Mouse (Mus musculus) c-Kit-negative CD71-positive TER-119-positive erythroid progenitor cells, embryonic 14.5 days (primary cell): ENCODE results near the gene Agbl4.

ENCODE experiments used
- DNase-seq: peaks from one replicate; pipeline ENCODE4 v3.0.0-alpha.2; 2013; ENCODE audit warnings: low read depth, low spot score

Agbl4 gene

GRCm38 (mm10) chr4:111583562-111584237 lies 1186.2 kb downstream of the Agbl4 start:
- DNase-seq: no peak

- DNase-seq: no peak
Observed at GRCm38 (mm10) chr4:111584286-111584685, 1186.8 kb downstream of the Agbl4 start.

GRCm38 (mm10) chr4:111588211-111588610 lies 1190.8 kb downstream of the Agbl4 start:
- no peak for DNase-seq

GRCm38 (mm10) chr4:111589467-111590170 lies 1192.2 kb downstream of the Agbl4 start:
- no peak for DNase-seq

- no peak for DNase-seq
Observed at GRCm38 (mm10) chr4:111594655-111595295, 1197.3 kb downstream of the Agbl4 start.

DNA sequence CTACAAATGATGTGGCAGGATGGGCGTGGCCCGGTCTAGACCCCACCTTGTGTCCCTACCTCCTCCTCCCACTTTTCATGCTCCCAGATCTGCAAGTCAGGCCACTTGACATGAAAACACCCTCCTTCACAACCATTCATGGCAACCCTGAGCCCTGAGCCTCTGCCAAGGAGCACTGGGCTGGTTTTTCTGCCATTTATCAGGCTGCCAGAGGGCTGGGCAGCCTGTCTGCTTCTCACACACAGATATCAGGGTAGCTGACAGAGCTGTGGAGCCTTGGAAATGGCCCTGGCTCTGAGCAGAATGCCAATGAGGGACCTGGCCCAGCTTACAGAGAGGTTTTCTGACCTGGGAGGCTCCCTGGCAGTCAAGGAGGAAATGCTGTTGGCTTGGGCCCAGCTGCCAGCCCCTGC lies 1199.8 kb downstream of the Agbl4 start:
- DNase-seq: no peak

- no peak for DNase-seq
Observed at GRCm38 (mm10) chr4:111597986-111598385, 1200.5 kb downstream of the Agbl4 start.

GRCm38 (mm10) chr4:111603194-111603593 lies 1205.7 kb downstream of the Agbl4 start:
- DNase-seq: no peak

GRCm38 (mm10) chr4:111607826-111608500 lies 1210.5 kb downstream of the Agbl4 start:
- DNase-seq: no peak

DNA sequence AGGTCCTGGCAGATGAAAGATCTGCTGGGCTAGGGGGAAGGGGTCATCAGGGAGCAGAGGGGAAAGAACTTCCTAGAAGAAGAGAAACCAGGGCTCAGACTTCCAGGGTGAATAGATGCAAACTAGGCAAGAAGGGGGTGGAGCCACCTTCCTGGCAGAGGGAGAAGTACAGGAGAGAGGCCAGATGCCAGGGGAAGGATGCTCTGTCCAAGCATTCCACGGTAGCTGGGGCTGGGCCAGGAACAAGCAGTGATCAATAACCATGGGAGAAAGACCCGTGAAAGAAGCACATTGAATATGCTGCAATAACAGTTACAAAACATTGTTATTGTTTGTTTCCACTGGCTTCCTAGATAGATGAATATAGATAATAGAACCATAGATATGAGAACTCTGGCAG lies 1224.4 kb downstream of the Agbl4 start:
- no peak for DNase-seq

GRCm38 (mm10) chr4:111624914-111625313 lies 1227.5 kb downstream of the Agbl4 start:
- DNase-seq: no peak

- peak; percentile 21 for DNase-seq
Observed at GRCm38 (mm10) chr4:111626118-111626830, 1228.8 kb downstream of the Agbl4 start.

- DNase-seq: no peak
Observed at GRCm38 (mm10) chr4:111632615-111633014, 1235.2 kb downstream of the Agbl4 start.

GRCm38 (mm10) chr4:111635538-111636124 lies 1238.2 kb downstream of the Agbl4 start:
- DNase-seq: no peak

- DNase-seq: no peak
Observed at GRCm38 (mm10) chr4:111638948-111639708, 1241.7 kb downstream of the Agbl4 start.

DNA sequence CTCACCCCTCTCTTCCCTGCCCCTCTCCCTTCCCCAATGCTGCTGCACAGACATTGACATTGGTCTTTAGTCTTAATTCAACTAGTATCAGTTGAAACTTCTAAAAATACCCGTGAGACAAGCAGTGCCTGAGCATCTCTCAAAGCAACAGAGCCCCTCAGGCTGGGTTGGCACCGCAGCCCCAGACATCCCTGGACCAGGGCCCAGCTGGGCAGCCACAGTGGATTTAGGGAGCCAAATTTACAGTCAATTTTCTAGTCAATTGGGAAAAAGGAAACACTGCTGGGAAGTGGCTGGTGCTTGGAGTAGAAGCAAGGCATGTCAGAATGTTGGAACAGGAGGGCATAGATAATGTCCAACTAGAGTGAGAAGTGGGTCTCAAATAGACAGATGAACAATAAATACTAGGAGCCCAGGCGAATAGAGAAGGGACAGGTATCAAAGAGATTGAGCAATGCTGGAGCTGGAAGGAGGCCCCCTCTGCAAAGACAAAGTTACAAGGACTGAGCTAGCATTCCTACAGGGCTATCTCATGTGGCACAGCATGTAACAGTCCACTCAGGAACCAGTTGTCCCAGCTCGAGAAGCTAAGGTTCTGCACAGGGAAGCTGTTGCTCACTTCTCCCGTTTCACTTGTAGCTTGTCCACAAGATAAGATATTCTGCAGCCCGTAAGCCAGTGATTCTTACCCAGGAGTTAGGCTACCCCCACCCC lies 1247.8 kb downstream of the Agbl4 start:
- DNase-seq: no peak

DNA sequence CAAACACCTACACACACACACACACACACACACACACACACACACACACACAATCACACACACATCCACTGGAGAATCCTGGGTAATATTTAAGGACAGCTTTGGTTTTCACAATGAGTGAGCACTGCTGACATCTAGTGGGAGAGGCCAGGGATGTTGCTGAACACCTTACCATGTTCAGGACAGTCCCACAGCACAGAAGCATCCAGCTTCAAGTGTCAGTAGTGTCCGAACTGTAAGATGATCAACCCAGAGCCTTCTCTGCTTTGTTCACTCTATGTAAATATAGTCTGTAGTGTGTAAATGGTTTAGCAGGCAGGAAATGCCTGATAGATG lies 1248.3 kb downstream of the Agbl4 start:
- DNase-seq: no peak

- DNase-seq: no peak
Observed at GRCm38 (mm10) chr4:111653451-111653850, 1256.0 kb downstream of the Agbl4 start.

DNA sequence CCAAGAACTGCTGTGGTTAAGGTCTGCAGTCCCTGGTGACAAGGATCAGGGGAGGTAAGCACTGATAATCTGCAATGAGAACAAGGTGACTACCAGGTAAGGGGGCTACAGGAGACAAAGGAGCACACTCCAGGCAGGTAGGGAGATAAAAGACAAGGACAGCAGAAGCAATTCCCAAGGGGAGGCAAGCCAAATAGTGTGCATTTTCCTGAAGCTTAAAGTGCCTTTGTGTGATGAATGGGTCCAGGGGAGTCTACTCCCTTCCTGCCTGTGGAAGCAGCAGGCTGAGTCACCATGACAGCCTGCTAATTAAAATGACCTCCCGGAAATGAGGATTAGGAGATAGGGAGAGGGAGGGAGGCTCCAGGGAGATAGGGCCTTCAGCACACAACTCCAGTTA lies 1266.3 kb downstream of the Agbl4 start:
- DNase-seq: no peak

GRCm38 (mm10) chr4:111664146-111664545 lies 1266.7 kb downstream of the Agbl4 start:
- no peak for DNase-seq
